Mouse (Mus musculus) gastrocnemius, adult 18-20 months (tissue): ENCODE data around the gene Zbtb8b. TPM values are rescaled to one million over a fixed set of nuclear protein-coding genes. Genes with fewer than 3 reads are reported as not detected.

Experiments
- DNase-seq: peaks from one replicate; pipeline ENCODE4 v3.0.0; 2021; ENCODE audit warnings: low spot score
- total RNA-seq, 2 experiments: library from RNA; stranded (reverse); gene quantifications; 2 replicates each; pipeline ENCODE4 v1.2.3; 2021

Gene Zbtb8b
- total RNA-seq, 2 experiments from 2014 or later, result not detected

DNA sequence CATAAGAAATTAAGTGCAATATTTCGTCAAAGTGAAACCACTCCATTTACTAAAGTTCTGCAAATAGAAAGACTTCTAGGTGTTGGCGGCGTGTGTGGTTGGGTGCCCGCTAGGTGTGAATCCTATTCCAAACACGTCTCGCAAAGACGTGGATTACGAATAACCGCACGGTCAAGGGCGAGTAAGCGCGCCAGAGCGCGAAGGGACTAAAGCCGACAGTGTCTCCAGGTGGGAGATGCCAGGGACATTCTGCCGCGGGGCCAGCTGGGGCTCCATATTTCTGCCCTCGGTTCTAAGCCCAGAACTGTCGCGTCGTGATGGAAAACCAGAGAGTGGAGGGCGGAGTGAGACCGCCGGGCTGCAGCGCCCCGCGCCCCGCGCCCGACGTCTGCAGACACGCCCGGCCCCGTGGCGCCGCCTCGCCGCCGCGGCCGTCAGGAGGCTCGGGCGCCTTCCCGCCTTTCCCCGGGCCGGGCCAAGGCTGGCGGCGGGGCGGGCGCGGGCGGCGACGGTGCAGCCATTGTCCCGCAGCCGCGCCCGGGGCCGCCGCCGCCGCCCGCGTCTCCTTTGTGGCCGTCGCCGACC, 63.6 kb downstream of the Zbtb8b start:
- peak; percentile 25 for DNase-seq

DNA sequence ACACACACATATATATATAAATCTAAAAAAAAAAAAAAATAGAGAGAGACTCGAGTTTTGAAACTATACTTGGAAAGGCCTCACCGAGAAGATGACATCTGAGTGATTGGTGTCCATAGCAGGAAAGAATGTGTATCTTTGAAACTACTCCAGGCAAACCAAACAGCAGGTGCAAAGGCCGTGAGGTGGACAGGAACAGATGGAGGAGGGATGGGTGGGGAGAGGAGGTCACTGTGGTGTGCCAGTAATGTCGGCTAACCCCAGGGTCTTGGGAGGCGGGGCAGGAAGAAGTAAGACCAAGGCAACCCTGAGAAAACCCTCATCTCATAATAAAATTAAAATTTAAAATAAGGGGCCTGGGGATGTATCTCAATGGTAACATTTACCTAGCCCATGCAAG, 64.8 kb downstream of the Zbtb8b start:
- no peak for DNase-seq

Other genes starting within 250 kb of the Zbtb8b start
- 1 to 10 TPM; 1.4 to 1.8 TPM for gene C77080, start 179.4 kb downstream of the Zbtb8b start, total RNA-seq
- 10 to 100 TPM; 49.2 to 49.5 TPM for gene Sync, start 153.2 kb downstream of the Zbtb8b start, total RNA-seq
- gene Rbbp4, start 105.5 kb downstream of the Zbtb8b start, total RNA-seq, result 10 to 100 TPM; 34.6 to 45.1 TPM
- 10 to 100 TPM; 24.9 to 30.2 TPM for gene Zbtb8os, start 105.2 kb downstream of the Zbtb8b start, total RNA-seq
- under 1 TPM; 0.59 to 0.82 TPM for gene Zbtb8a, start 62.7 kb downstream of the Zbtb8b start, total RNA-seq
- 10 to 100 TPM; 36.4 to 41.2 TPM for gene Bsdc1, start 20.7 kb upstream of the Zbtb8b start, total RNA-seq
- not detected for gene Tssk3, start 50.2 kb upstream of the Zbtb8b start, total RNA-seq
- not detected for gene Fam229a, start 50.3 kb upstream of the Zbtb8b start, total RNA-seq
- gene Marcksl1, start 72.7 kb upstream of the Zbtb8b start, total RNA-seq, result 1 to 10 TPM in 1 of 2 experiments, under 1 TPM in 1; 0.64 to 1.1 TPM
- gene Hdac1, start 101.9 kb upstream of the Zbtb8b start, total RNA-seq, result 1 to 10 TPM; 7.7 to 8.2 TPM
- gene Lck, start 132.8 kb upstream of the Zbtb8b start, total RNA-seq, result not detected
- gene Fam167b, start 137.7 kb upstream of the Zbtb8b start, total RNA-seq, result not detected
- 100 to 1,000 TPM; 132 to 136 TPM for gene Eif3i, start 159.8 kb upstream of the Zbtb8b start, total RNA-seq
- 10 to 100 TPM; 28.8 to 32.9 TPM for gene Tmem234, start 159.8 kb upstream of the Zbtb8b start, total RNA-seq
- under 1 TPM; 0.71 to 0.84 TPM for gene Dcdc2b, start 173.4 kb upstream of the Zbtb8b start, total RNA-seq
- gene Iqcc, start 178.2 kb upstream of the Zbtb8b start, total RNA-seq, result 1 to 10 TPM; 7.4 to 8.8 TPM
- gene Ccdc28b, start 183.1 kb upstream of the Zbtb8b start, total RNA-seq, result 10 to 100 TPM; 28.7 to 29.2 TPM
- gene Txlna, start 200.2 kb upstream of the Zbtb8b start, total RNA-seq, result 10 to 100 TPM; 17.4 to 18.6 TPM
- 10 to 100 TPM; 74.1 to 78.0 TPM for gene Kpna6, start 231.9 kb upstream of the Zbtb8b start, total RNA-seq